Mouse (Mus musculus) spleen, postnatal 4 days (tissue): ENCODE measurements around the gene Cstf2t.

Source experiments
- DNase-seq, 2 experiments: peaks; one replicate each; pipeline ENCODE4 v3.0.0; 2022; ENCODE audit warnings: low spot score in 2 of 2

Cstf2t gene

GRCm38 (mm10) chr19:31082662-31083429 lies at the start of gene Cstf2t:
Gene Cstf2t (plus strand): TSS chr19:31082837.
- peak; percentile 99 for DNase-seq

- no peak for DNase-seq
These were observed 43.7 kb upstream of the Cstf2t start for GRCm38 (mm10) chr19:31038951-31039350.

DNA sequence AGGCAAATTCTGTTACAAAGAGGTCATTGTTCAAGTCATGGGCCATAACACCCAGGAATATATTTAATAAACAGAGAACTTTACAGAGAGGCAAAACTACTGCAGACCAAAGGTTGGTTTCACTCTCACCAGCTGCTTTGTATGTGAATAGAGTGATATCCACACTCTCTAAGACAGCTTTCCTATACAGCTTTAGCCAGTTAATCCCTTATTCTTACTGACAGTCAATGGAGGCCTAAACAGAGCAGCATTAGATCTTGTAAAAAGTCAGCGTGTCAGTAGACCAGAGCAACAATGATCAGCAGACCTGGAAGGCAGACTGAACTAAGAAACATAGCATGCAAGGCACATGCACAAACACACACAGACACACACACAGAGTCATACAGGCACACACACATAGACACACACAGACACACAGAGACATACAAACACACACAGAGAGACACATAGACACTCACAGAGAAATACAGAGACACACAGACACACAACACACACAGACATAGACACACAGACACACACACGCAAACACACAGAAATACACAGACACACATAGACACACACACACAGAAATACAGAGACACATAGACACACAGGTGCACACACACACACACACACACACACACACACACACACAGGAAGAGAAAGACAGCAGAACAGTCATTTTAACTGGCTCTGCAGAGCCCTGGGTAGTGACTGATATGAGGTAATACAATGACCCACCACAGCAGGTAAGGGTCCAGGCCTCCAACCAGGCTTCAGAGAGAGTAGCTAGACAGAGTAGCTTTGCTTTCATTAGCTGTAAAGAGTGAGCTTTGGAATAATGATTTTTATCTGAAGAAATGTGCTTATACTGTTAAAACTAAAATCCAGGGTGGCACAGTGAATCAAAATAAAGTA lies 41.4 kb upstream of the Cstf2t start:
- no peak for DNase-seq

- no peak for DNase-seq
These were observed 36.0 kb upstream of the Cstf2t start for GRCm38 (mm10) chr19:31046601-31047000.

- DNase-seq: no peak
These were observed 17.9 kb upstream of the Cstf2t start for GRCm38 (mm10) chr19:31064740-31065139.

GRCm38 (mm10) chr19:31065206-31065781 lies 17.3 kb upstream of the Cstf2t start:
- no peak for DNase-seq

DNA sequence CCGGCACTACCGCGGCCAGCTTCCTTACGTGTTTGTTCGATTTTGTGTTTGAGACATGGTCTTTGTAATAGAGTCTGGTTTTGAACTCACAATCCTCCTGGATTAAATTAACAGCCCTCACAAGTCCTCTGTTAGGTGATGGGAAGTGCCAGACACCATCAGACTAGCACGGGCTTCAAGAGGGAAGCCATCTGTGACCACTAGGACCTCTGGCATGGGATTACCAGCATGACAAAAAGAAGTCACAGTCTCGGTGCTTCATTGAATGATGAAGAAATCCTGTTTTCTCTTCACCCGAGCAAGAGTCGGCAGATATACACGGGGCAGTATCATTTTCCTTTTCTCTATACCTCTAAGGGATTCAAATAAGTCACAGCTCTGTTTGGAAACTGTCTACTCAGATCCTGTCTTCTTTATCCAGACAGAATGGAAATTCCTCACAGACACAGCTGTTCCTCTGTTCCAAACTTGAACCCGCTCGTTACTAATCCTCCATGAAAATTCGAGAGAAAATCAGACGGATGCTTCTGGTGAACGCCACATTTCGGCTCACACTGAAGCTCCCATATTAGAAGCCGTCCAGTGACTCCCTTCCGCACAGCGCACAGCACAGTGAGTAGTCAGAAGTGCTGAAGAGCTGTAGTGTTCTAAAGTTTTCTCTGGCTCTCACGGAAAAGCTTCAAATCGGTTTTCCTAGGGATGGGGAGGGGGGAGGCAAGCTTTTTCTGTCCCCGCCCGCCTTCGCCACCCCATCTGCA lies 8.5 kb upstream of the Cstf2t start:
- no peak for DNase-seq

DNA sequence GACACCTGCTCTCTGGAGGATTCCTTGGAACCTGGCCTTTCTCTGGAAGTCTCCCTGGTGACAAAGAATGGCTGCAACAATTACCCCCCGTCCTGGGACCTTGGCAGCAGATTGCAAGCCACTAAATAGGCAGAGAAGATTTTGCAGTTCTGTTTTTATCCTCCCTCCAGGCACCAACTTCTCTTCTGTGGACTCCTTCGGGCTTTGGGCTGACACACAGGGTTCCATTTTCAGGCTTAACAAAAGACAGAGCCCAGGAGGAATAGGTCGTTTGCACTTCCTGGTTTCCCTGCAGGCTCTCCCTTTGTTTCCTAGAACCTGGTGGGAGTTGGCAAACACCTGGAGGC lies 7.9 kb upstream of the Cstf2t start:
- no peak for DNase-seq

DNA sequence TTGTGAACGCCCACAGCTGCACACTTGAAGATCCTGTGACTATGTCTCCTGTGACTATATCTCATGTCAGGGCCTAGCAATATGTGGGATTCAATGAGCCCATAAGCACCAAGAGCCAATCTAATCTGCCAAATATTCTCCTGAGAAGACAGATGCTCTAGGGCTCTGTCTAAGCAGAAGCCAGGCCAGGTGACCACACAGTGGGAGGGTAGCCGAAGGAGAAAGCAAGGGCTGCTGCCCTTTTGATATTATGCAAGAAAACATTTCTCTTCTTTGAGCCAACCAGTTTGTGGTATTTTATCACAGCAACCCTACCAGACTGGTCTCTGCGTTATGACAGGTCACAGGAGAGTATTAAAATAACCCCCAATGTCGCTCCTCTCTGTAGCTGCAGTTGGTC lies 6.5 kb upstream of the Cstf2t start:
- no peak for DNase-seq

GRCm38 (mm10) chr19:31078241-31078640 lies 4.4 kb upstream of the Cstf2t start:
- DNase-seq: no peak

DNA sequence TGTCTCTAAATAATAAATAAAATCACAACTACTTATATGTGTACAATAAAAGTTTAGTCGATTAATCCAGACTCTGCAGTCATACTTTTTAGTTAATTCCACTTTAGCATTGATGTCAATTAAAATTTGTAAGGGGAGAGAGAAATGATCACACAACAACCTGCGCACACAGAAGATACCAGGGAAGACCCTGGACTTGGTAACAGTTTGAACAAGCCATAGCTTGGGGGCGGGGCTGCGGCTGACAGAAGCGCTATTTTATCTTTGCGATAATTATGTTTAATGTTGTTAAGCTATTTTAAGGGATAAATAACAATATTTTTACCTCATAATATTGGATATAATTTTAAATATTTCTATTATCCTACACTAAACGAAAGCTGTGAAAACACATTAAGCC lies 411 bp upstream of the Cstf2t start:
- DNase-seq: no peak

DNA sequence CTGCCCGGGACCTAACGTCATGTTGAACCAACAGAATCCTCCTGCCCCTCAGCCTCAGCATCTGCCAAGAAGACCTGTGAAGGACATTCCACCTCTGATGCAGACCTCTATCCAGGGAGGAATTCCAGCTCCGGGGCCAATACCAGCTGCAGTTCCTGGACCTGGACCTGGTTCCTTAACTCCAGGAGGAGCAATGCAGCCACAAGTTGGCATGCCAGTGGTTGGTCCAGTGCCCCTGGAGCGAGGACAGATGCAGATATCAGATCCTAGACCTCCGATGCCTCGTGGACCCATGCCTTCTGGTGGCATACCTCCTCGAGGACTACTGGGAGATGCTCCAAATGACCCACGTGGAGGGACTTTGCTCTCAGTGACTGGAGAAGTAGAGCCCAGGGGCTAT lies 1.1 kb downstream of the Cstf2t start:
- peak in 1 of 2 experiments; percentile 61 for DNase-seq

DNA sequence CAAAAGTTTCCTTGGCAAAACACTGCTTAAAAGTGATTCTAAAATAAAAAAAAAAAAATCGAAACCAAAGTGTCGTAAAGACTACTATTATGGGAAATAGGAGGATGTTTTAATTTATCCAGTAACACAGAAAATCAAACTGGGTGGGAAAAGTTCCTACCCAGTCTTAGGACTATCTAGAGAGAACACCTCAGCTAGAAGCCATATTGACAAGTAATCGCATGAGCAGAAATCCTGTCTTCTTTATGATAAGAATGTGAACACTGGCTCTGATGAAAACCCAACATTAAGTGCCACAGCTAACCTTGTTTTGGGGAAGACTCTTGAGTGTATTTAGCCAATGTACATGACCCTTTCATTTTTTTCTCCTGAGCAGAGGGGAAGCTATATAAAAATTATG lies 15.2 kb downstream of the Cstf2t start:
- no peak for DNase-seq

- no peak for DNase-seq
These were observed 16.7 kb downstream of the Cstf2t start for GRCm38 (mm10) chr19:31099369-31099768.

GRCm38 (mm10) chr19:31104764-31105163 lies 22.1 kb downstream of the Cstf2t start:
- no peak for DNase-seq

DNA sequence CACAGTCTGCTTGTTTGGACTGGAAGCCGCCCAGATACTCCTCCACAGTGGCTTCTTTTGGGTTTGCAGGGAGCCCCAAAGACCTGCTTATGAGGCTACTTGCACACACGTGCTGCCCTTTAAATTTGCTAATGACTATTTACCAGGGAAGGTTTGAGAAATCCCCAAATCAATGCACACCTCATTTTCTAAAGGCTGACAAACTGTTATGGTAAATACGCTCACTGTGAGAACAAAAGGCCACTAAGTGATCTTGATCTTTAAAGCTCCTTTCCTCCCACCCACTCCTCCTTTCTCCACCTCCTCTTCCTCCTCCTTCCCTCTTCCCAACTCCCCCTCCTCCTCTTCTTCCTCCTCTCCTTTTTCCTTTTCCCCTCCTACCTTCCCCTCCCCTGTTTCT lies 23.4 kb downstream of the Cstf2t start:
- DNase-seq: no peak

- no peak for DNase-seq
These were observed 24.4 kb downstream of the Cstf2t start for GRCm38 (mm10) chr19:31106835-31107554.

DNA sequence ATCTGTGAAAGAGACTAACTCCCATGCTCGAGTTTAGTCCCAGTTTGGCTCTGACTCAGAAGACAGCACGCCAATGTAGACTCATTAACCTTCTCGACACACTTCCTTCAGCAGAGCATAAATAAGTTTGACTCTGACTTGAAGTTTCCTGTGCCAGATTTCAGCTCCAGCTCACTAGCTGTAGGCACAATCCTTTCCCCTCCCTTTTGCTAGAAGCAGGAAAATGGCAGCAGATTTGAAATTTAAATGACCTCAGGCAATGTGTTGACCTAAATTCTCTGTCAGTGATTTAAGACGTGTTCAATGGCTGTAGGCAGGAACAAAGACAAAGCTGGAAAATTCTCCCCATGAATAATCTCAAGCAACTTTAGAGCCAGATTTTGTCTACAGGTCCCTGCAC lies 32.1 kb downstream of the Cstf2t start:
- DNase-seq: no peak

- DNase-seq: no peak
These were observed 42.0 kb downstream of the Cstf2t start for GRCm38 (mm10) chr19:31124628-31125027.

DNA sequence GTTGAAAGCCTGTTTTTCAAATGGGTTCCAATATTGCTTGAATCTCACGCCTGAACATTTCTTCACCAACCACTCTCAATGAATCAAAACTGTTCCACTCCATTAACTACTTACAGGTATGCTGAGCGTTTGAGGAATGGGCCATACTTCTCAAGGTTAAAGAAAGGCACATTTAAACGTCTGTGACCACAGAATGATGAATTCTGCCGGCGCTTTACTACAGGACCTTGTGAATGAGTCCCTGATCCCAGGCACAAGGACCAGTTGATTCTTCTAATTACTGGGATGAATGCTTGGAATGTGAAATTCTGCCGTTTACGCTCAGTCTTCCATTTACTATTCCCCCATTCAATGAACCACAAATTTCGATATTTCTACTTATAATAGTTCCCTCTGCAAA lies 50.0 kb downstream of the Cstf2t start:
- no peak for DNase-seq

DNA sequence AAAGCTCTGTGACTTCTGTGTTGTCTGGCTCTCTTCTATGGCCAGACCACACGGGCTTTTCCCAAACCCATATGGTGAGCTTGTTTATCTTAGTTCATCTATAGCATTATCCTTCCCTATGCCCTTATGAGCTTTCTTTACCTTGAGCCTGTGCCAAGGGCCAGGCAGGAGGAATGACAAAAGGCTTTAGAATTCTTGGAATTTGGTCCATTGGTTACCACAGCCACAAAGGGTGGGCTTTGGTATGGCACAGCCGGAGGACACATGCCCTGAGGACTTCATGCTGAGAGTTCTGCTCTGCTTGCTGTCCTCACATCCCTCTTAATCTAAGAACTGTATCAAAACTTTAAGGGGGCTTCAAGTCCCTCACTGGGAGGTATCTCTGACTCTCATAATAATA lies 53.7 kb downstream of the Cstf2t start:
- no peak for DNase-seq
